Mouse (Mus musculus) heart, adult 2 months (tissue): ENCODE results near the gene Ndufb6. TPM values are rescaled to one million over a fixed set of nuclear protein-coding genes. Genes with fewer than 3 reads are reported as not detected.
A peak's percentile ranks its signal among the peaks of the same experiment; 100 is the strongest.

Experiments
- DNase-seq, 2 experiments: peaks; one replicate each; pipeline ENCODE4 v3.0.0; 2021
- H3K27ac ChIP-seq: fragments of 200-600 bp; 2 replicates; pipeline ENCODE4 v1.8.1; 2022
- H3K27me3 ChIP-seq: fragments of 200-500 bp; 2 replicates; pipeline ENCODE4 v1.6.1; 2012; ENCODE audit warnings: mild to moderate bottlenecking, low read length, inconsistent platforms, mixed read lengths; ENCODE audit not compliant: control insufficient read depth, insufficient read depth
- H3K36me3 ChIP-seq: fragments of 200-500 bp; 2 replicates; pipeline ENCODE4 v1.6.1; 2012; ENCODE audit warnings: low read length, inconsistent platforms; ENCODE audit not compliant: control insufficient read depth, insufficient read depth
- H3K4me1 ChIP-seq: fragments of 200-500 bp; 2 replicates; pipeline ENCODE4 v1.6.1; 2011; ENCODE audit warnings: low read length; ENCODE audit not compliant: control insufficient read depth, insufficient read depth
- H3K4me3 ChIP-seq: fragments of 200-600 bp; 2 replicates; pipeline ENCODE4 v1.8.1; 2022
- H3K79me2 ChIP-seq: fragments of 200-500 bp; replicated peaks from 2 replicates; pipeline ENCODE4 v1.6.1; 2012; ENCODE audit warnings: mild to moderate bottlenecking, inconsistent platforms, low read length, moderate library complexity, mixed read lengths; ENCODE audit not compliant: control insufficient read depth, insufficient read depth
- H3K9ac ChIP-seq: fragments of 200-500 bp; 2 replicates; pipeline ENCODE4 v1.6.1; 2012; ENCODE audit warnings: low read depth, mild to moderate bottlenecking, control low read depth, inconsistent platforms, low read length, mixed read lengths
- CTCF ChIP-seq: fragments of 200-600 bp; IDR thresholded peaks from 2 replicates; pipeline ENCODE4 v1.8.1; 2022; ENCODE audit warnings: antibody characterized with exemption, mild to moderate bottlenecking, moderate library complexity
- EP300 ChIP-seq: fragments of 200-500 bp; IDR thresholded peaks from 2 replicates; pipeline ENCODE4 v1.6.1; 2011; ENCODE audit warnings: low read depth, low read length, control low read depth; ENCODE audit not compliant: insufficient read depth
- POLR2A ChIP-seq: fragments of 200-500 bp; IDR thresholded peaks from 2 replicates; pipeline ENCODE4 v1.6.1; 2011; ENCODE audit warnings: mild to moderate bottlenecking, low read depth, low read length, control low read depth; ENCODE audit not compliant: insufficient read depth
- WGBS: fragments of 180-500 bp; shearing (Covaris S2); methylation state at CpG from one replicate; pipeline ENCODE4 v1.1.7; 2018; 5-methylcytosine and 5-hydroxymethylcytosine counted together
- intact Hi-C: fragments of 180-260 bp; cut with DNase I; formaldehyde crosslinking; loops from one replicate; pipeline ENCODE4 v1.15.1; 2025
- polyA plus RNA-seq: library from polyadenylated mRNA; depleted of rRNA; stranded (reverse); fragments of >200 nt; gene quantifications from 2 replicates; pipeline ENCODE4 v1.2.3, GENCODE M21; 2012
- total RNA-seq, 2 experiments: library from RNA; stranded (reverse); gene quantifications; 2 replicates each; pipeline ENCODE4 v1.2.3; 2021

The Ndufb6 gene
- total and polyA plus RNA-seq, 3 experiments = 320 to 533 (median 435) TPM

DNA sequence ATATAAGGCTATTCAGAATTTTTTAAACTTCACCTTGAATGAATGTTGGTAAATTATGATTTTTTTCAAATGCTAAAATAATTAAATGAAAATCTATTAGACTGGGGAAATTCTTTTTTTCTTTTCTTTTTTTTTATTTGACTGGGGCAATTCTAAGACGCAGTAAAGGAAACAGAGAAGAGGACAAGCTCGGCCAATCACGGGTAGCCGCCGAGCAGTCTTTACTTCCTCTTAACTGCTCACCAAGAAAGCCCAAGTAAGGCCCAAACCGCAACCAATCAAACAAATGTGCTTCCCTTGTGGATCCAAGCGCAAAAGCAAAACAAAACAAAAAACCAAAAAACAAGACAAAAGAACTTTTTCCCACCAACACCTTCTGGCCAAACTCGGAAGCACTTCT, 35.2 kb downstream of the Ndufb6 start:
- Histone ChIP-seq H3K27ac (no peak overlapping the region), H3K79me2 (no peaks in the 10 kb centered on the region), H3K36me3 (no peaks in the 10 kb centered on the region), H3K4me1 (peaks cover 3% of the 10 kb centered on the region), H3K4me3 (no peak overlapping the region), H3K9ac (no peak overlapping the region), H3K27me3 (no peaks in the 10 kb centered on the region)
- TF ChIP-seq CTCF (no peak), POLR2A (no peak), EP300 (no peak)
- DNase-seq = peak in 1 of 2 experiments; percentile 26
- WGBS = 83% methylated on average over 8 of the region's 8 CpGs
- intact Hi-C loops = no loop called here

DNA sequence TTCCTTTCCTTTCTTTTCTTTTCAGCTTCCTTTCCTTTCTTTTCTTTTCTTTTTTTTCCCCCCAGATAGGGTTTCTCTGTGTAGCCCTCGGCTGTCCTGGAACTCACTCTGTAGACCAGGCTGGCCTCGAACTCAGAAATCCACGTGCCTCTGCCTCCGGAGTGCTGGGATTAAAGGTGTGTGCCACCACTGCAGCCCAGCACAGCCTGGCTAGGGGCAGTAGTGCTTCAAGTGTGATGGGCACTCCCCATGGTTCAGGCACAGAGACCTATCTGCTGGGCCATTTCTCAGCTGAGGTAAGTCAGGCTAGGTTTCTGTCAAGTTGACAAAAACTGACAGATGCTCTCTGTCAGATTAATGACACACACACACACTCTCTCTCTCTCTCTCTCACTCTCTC, 36.2 kb downstream of the Ndufb6 start:
- no peak overlapping the region for H3K9ac ChIP-seq
- DNase-seq = no peak
- H3K27me3 ChIP-seq = no peaks in the 10 kb centered on the region
- 83% methylated on average over 4 of the region's 4 CpGs for WGBS
- TF ChIP-seq POLR2A = no peak
- TF ChIP-seq CTCF = no peak
- no peak for TF ChIP-seq EP300
- no peak overlapping the region for H3K27ac ChIP-seq
- no peaks in the 10 kb centered on the region for H3K79me2 ChIP-seq
- H3K4me3 ChIP-seq = no peak overlapping the region
- H3K4me1 ChIP-seq = peaks cover 3% of the 10 kb centered on the region
- intact Hi-C loops = no loop called here
- no peaks in the 10 kb centered on the region for H3K36me3 ChIP-seq

DNA sequence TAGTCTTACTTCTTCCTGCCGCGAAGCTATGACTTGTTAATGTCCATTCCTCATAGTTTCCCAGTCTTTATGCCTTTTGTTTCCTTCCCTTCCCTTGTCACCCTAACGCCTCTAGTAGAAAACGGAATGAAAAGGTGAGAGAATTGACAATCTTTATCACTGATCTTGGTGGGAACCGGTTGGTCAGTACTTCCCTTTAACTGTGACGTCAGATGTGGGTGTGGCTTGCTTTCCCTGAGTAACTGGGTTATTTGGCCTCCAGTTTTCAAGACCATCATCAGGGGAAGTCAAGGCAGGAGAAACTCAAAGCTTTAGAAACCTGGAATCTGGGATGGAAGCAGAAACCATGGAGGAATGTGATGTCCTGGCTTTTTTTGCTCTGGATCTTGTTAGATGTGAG, 37.3 kb downstream of the Ndufb6 start:
- intact Hi-C loops = no loop called here
- H3K4me1 ChIP-seq = peaks cover 3% of the 10 kb centered on the region
- TF ChIP-seq EP300 (no peak), POLR2A (no peak), CTCF (no peak)
- H3K27me3 ChIP-seq = no peaks in the 10 kb centered on the region
- H3K36me3 ChIP-seq = no peaks in the 10 kb centered on the region; the same call in 1 of the 2 replicates
- no peak overlapping the region for H3K9ac ChIP-seq
- WGBS = 50% methylated on average over 6 of the region's 6 CpGs
- H3K79me2 ChIP-seq = no peaks in the 10 kb centered on the region
- no peak overlapping the region for H3K27ac ChIP-seq
- H3K4me3 ChIP-seq = no peak overlapping the region
- DNase-seq = no peak

DNA sequence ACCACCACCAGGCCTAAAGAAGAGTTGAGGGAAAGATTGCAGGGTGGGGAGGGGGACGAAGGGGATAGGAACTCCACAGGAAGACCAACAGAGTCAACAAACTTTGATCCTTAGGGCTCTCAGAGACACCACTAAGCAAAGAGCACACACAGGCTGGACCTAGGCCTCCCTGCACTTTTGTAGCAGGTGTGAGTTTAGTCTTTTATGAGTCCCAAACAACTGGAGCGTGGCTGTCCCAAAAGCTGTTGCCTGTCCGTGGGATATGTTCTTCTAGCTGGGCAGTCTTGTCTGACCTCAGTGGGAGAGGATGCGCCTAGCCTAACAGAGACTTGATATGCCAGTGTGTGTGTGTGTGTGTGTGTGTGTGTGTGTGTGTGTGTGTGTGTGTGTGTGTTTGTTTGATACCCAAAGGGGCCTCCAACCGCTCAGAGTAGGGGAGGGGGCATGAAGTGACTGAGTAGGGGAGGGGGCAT, 38.9 kb downstream of the Ndufb6 start:
- no peak overlapping the region; the same call in 1 of the 2 replicates for H3K4me3 ChIP-seq
- no peak overlapping the region; the same call in 1 of the 2 replicates for H3K27ac ChIP-seq
- 59% methylated on average over 5 of the region's 5 CpGs for WGBS
- peaks cover 3% of the 10 kb centered on the region for H3K4me1 ChIP-seq
- peak in 1 of 2 experiments; percentile 7 for DNase-seq
- no peaks in the 10 kb centered on the region for H3K27me3 ChIP-seq
- H3K36me3 ChIP-seq = no peaks in the 10 kb centered on the region; the same call in 1 of the 2 replicates
- TF ChIP-seq EP300 (no peak), POLR2A (no peak), CTCF (no peak)
- H3K79me2 ChIP-seq = no peaks in the 10 kb centered on the region
- intact Hi-C loops = no loop called here
- peak overlapping the region; percentile 64 for H3K9ac ChIP-seq

DNA sequence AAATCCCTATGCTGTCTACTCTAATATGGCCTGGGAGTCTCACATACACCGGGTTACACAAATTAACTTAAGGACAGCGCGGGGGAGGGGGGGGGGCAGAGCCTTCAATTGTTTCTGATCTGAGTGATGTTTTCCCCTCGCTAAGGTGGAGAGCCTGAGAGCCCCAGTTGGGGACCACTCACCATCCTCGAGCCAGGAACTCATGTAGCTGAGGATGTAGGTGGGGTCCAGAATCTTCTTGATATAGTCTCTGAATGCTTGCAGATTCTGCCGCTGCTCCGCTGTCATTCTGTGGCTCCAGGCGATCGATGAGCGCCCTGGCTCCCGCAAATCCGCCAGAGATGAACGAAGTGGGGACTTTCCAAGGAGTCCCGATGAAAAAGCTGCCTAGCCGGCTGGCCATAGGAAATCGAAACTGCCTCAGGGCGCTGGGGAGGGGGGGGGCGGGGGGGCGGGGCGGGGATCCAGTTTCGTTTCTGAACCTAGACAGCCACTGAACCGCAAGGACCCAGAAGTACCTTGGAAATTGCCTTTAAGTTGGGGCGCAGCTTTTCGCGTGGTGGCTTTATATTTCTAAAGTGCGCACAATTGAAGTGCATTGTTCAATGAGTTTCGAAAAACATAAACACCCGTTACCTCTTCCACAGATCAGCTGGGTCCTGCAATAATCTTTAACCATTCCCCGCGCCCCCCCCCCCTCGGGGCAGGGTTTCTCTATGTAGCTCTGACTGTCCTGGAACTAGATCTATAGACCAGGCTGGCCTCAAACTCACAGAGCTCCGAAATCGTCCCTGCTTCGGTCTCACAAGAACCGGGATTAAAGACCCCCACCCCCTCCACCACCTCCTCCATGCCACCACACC, 39.6 kb downstream of the Ndufb6 start, which contains the start of gene Ddx58:
Ddx58 (minus strand) TSS at position 420 of the 863 bp plus-strand sequence.
- no peaks in the 10 kb centered on the region for H3K79me2 ChIP-seq
- 2% methylated on average over 35 of the region's 35 CpGs for WGBS
- intact Hi-C loops = loop anchor here (2.0 kb wide), 1 partner anchor 29 kb away; the partner anchor contains the start of genes Smim27 and Topors
- no peaks in the 10 kb centered on the region for H3K27me3 ChIP-seq
- peak within 1 kb of the TSS; percentile 81 for H3K9ac ChIP-seq
- H3K36me3 ChIP-seq = no peaks in the 10 kb centered on the region; the same call in 1 of the 2 replicates
- H3K27ac ChIP-seq = peak within 1 kb of the TSS; percentile 89
- TF ChIP-seq EP300 = no peak
- no peak for TF ChIP-seq CTCF
- peak; percentile 59; the same call in 1 of the 2 replicates for TF ChIP-seq POLR2A
- peaks cover 3% of the 10 kb centered on the region for H3K4me1 ChIP-seq
- peak; percentile 59 to 72 for DNase-seq
- peak within 1 kb of the TSS; percentile 60 for H3K4me3 ChIP-seq
